Mouse (Mus musculus) cerebellum, postnatal 25 days (tissue): ENCODE data around the gene Slc36a3.
"Not testable (repeated sequence)": the region's sequence is repeated elsewhere in the genome, so short reads cannot be mapped to it uniquely, and the experiment has no call there.

Source experiments
- DNase-seq, 2 experiments: peaks; one replicate each; pipeline ENCODE4 v3.0.0; 2021; ENCODE audit warnings: mixed read lengths in 2 of 2

The Slc36a3 gene

GRCm38 (mm10) chr11:55103229-55103628 is 48.3 kb downstream of the Slc36a3 start:
- no peak for DNase-seq

- no peak for DNase-seq
Observed at GRCm38 (mm10) chr11:55102015-55102414, 49.5 kb downstream of the Slc36a3 start.

- no peak for DNase-seq
Observed at GRCm38 (mm10) chr11:55099868-55100267, 51.6 kb downstream of the Slc36a3 start.

- no peak for DNase-seq
Observed at GRCm38 (mm10) chr11:55099019-55099771, 52.3 kb downstream of the Slc36a3 start.

GRCm38 (mm10) chr11:55098189-55098915 is 53.2 kb downstream of the Slc36a3 start:
- no peak for DNase-seq

- DNase-seq = peak; percentile 94 to 96
Observed at GRCm38 (mm10) chr11:55097463-55098188, 53.9 kb downstream of the Slc36a3 start, which contains the start of gene Gm2a. TSS of gene Gm2a (plus strand) at chr11:55098115.

- no peak for DNase-seq
Observed at GRCm38 (mm10) chr11:55096731-55097462, 54.6 kb downstream of the Slc36a3 start.

- DNase-seq = not testable (repeated sequence)
Observed at GRCm38 (mm10) chr11:55096296-55096695, 55.2 kb downstream of the Slc36a3 start.

GRCm38 (mm10) chr11:55093096-55093495 is 58.4 kb downstream of the Slc36a3 start:
- DNase-seq = no peak

- no peak for DNase-seq
Observed at GRCm38 (mm10) chr11:55089892-55090291, 61.6 kb downstream of the Slc36a3 start.

- peak; percentile 80 to 87 for DNase-seq
Observed at GRCm38 (mm10) chr11:55087006-55087405, 64.5 kb downstream of the Slc36a3 start.

GRCm38 (mm10) chr11:55085396-55085795 is 66.1 kb downstream of the Slc36a3 start:
- DNase-seq = peak in 1 of 2 experiments; percentile 41

- DNase-seq = no peak
Observed at GRCm38 (mm10) chr11:55084629-55085028, 66.9 kb downstream of the Slc36a3 start.

GRCm38 (mm10) chr11:55081206-55081605 is 70.3 kb downstream of the Slc36a3 start:
- no peak for DNase-seq

GRCm38 (mm10) chr11:55079180-55079579 is 72.3 kb downstream of the Slc36a3 start:
- no peak for DNase-seq

GRCm38 (mm10) chr11:55078502-55078901 is 73.0 kb downstream of the Slc36a3 start:
- DNase-seq = no peak

- DNase-seq = peak; percentile 71 to 75
Observed at GRCm38 (mm10) chr11:55077331-55078231, 73.9 kb downstream of the Slc36a3 start, which contains the start of gene Ccdc69. TSS of gene Ccdc69 (minus strand) at chr11:55078131.

GRCm38 (mm10) chr11:55076234-55076633 is 75.3 kb downstream of the Slc36a3 start:
- no peak for DNase-seq

GRCm38 (mm10) chr11:55075602-55076001 is 75.9 kb downstream of the Slc36a3 start:
- DNase-seq = peak; percentile 78 to 85
